Mouse (Mus musculus) frontal cortex, postnatal 36 days (tissue): Measurements from ENCODE around the gene Nrg3.
A peak's percentile ranks its signal among the peaks of the same experiment; 100 is the strongest.

Experiments
- DNase-seq, 2 experiments: peaks; one replicate each; pipeline ENCODE4 v3.0.0; 2022; ENCODE audit warnings: low spot score in 2 of 2

Nrg3 gene

DNA sequence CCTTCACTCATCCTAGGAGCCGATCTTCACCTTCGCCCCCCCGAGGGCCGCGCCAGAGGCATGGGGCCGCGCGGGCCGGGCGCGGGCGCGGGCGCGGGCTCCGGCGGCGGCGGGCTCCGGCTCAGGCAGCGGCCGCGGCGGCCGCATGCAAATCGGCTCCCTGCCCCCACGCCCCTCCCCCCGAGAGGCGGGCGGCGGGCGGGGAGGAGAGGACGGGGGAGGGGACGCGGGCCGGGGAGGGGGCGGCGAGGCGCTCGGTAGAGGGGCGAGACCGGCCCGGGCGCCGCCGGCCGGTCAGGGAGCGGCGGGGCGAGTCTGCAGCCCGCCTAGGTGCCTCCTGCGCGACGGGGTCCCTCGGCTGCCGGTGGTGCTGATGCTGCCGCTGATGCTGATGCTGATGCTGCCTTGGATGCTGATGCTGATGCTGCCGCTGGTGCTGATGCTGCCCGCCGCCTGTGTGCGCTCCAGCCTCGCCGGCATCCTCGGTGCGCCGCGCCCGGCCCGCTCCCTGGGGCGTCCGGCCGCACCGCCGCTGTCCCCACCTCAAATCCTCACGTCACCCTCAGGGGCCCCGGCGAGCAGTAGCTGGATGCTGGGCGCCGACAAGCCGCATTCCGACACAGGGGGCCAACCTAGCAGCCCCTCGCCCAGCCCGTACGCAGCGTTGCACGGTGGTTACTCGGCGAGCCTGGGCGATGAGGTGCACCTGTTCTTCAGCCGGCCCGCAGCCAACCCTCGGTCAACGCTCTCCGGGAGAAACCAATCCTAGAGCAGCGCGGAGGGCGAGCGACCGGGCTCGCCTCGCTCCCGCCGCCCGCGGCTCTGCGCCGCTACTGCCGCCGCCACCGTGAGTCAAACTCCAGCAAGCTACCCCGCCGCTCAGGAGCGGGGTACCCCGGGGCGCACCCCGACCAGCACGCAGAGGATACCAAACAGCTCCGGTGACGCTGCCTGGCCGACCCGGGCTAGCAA lies at the start of gene Nrg3:
TSS of gene Nrg3 (minus strand) at position 299 of the 972 bp plus-strand sequence.
- DNase-seq: peak; percentile 62 to 64

DNA sequence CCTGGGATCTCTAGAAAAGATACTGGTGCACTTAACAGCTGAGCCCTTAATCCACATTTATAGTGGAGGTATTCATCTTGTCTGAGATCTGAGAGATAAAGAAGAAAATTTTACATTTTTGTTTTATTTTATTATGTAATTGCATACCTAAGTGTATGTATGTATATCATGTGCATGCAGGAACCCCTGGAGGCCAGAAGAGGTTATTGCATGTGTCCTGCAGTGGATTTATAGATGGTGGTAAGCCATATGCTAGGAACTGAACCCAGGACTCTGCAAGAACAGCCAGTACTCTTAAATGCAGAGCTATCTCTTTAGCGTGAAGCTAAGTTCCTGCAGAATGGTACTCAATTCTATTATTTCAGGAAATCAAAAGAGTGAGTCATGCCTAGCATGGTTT lies 36.1 kb upstream of the Nrg3 start:
- no peak for DNase-seq

- peak; percentile 64 to 74 for DNase-seq
Observed at GRCm38 (mm10) chr14:39473771-39474211, 903 bp upstream of the Nrg3 start.

DNA sequence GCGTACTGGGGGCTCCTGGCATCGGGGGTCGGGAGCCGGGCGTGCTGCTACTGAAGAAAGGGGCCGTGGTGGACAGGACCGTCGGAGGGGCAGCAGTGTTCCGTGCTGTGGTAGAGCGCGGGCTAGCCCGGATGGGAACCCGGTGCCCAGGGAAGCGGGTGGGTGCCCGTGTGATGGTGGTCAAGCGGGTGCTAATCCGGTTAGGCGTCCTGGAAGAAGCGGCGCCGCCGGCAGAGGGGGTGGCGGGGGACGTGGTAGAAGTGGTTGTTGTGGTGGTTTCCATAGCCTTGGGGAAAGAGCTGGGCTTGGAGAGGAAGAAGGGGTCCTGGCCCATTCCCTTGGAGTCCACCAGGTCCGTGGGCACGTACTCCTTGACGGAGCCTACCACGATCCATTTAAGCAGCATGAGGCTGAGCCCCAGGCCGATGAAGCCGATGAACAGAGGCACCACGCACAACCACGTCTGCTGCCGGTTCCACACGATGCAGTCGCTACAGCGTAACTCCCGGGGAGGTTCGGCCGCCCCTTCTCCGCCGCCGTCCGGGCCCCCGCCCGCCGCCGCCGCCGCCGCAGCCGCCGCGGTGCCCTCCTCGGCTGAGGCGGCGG lies 639 bp downstream of the Nrg3 start:
- DNase-seq: peak; percentile 48 to 51

DNA sequence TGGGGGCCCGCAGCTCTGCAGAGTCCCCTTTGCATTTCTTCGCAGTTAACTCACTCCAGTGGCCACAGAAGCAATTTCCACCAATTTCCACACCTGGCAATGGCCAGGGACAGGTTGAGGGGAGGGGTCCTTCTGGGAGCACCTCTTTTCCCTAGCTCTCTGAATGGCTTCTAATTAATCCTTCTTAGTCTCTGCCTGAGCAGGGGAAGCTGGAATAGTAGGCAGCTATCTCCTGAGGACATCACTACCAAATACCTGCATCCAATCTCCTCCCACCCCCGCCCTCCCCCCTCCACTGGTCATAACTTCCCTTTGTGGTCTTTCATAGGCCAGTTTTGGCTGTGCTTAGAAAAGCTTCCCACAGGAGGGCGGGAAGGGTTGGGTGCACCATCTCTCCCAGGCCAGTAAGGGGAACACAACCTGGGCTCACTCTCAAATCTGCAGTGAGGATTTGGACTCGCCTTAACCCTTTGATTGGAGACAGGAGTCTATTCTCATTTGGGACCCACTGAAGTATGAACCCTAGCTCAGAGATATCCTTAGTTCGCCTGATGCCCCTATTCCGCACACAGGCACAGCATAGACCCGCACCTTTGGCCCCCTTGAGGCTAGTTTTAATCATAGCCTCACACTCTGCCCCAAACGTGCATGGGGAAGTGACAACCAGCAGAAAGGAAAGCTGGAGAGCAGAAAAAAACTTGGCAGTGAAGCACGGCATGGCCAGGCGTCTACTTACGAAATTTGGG lies 1.5 kb downstream of the Nrg3 start:
- DNase-seq: peak; percentile 20 to 42

DNA sequence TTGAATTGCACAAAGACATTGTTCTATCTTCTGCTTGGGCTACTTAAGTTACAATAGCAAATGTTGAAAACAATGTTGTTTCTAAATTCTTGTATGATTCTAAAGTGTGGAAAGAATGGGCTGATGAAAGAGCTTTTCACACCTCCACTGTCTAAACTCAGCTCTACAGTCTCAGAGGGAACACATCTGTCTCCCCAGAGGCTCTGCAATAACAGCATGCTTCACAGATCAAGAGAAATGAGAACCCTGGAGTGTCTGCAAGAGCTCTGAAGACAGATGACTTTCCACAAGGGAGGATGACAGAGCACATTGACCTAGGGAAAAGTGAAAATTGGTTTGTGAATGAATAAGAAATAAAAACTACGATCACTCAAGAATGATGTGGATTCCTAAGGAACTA lies 27.4 kb downstream of the Nrg3 start:
- no peak for DNase-seq

DNA sequence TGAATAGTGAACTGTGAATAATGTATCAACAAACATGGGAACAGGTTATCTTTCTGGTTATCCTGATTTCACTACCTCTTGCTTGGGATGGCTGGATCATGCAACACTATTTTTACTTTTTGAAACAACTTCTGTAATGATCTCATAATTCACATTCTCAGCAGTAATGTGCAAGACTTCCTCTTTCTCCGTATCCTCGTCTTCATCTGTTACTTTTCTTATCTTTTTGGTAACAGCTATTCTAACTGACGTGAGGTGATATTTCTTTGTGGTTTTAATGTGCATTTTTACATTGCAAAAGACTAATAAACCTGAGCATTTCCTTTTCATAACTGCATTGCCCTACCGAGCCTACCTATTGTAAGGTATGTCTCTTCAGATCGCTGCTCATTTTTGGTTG lies 44.4 kb downstream of the Nrg3 start:
- no peak for DNase-seq

DNA sequence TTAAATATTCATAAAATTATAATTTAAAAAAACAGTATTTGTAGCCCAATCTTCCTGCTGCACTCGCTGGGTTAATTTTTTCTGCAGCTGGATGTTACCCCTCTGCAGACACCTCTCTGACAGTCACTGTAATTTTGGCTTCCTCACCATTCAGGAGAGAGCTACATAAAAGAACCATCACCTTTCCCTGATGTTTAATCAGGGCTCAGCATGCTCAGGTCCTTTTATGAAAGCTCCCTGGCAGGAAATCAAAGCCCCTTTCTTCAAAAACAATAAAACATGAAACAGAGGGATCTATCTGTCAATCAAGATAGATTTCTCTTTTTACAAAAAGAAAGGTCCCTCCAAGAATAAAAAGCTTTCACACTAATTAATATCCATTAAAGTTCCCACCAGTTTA lies 51.0 kb downstream of the Nrg3 start:
- no peak for DNase-seq

DNA sequence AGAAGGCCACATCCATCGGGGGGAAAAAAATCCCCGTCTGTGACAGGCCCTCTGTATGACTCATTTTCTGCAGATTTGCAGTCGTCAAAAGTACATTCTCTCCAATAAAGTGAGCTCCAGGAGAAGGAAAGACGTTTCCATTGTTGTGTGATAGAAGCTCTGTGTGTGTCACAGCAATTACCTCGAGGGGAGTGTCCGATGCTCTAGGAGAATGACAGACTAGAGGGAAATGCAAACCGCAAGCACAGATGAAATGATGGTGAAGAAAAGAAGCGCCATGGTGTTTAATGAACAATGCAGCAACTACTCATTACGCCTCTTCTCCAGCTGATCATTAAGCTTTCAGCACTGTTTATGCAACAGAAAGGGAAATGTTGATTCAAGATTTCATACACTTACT lies 59.6 kb downstream of the Nrg3 start:
- no peak for DNase-seq

DNA sequence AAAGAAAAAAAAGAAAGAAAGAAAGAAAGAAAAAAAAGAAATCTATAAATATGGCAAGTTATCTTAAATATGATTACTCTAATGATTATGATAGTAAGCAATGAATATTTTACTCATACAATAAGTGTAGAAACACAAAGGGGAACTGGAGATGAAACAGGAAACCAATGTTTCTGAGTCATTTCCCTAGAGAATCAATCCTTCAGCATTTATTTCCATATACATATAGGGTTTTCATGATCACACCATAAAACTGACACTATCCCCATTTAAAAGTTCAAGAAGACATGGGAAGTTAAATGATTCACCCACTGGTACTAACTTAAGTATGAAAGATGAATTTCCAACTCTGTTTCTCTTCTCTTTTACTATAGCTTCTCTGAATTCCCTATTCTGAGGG lies 86.0 kb downstream of the Nrg3 start:
- no peak for DNase-seq

DNA sequence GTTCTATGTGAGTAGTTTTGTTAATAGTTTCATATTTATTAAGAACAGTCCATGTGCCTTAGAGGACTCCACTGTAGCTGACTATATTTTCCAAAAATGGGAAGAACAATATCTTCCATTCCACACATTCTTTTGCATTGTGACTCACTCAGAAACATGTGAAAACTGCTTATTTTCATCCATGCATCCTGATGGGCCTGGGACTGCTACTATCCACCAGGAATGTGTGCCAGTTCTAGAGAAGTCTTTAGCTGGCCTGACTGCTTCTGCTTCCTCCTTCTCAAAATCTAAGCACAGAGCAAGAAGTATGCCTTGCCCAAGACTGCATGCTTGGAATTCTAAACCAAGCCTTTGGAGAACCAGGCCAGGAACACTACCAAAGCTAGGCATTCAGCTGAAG lies 91.6 kb downstream of the Nrg3 start:
- no peak for DNase-seq

- DNase-seq: no peak
Observed at GRCm38 (mm10) chr14:39373220-39373619, 99.7 kb downstream of the Nrg3 start.

- DNase-seq: peak in 1 of 2 experiments; percentile 50
Observed at GRCm38 (mm10) chr14:39356251-39356650, 116.6 kb downstream of the Nrg3 start.

- no peak for DNase-seq
Observed at GRCm38 (mm10) chr14:39351979-39352737, 120.7 kb downstream of the Nrg3 start.

DNA sequence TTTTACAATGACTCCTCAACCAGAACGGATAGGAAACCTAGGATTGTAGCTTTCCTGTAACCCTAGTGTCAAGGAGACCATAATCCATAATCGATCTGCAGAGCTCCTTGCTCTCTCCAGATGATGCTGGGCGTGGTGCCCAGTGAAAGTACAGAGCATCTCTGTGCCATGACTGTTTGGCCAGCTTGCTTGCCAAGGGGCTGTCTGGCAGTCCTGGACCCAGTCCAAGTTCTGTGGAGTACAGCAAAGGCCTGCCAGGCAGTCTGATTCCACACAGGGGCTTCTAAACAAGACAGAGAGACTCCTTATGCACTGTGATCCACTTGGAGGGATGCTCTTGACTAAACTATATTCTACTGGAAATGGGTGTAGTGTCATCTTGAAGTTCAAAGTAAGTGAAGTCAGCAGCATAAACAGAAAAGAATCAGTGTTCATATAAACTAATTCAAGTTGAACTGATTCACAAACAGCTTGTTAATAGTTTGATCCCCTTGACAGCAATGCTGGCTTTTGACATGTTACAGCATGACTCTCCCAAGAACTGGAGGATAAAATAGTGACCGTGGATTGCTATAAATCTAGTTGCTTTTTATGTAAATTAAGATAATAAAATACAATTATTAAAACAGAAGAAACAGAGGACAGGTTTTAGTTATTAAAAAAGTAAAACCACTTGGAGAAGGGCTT lies 155.3 kb downstream of the Nrg3 start:
- DNase-seq: peak; percentile 41 to 65

DNA sequence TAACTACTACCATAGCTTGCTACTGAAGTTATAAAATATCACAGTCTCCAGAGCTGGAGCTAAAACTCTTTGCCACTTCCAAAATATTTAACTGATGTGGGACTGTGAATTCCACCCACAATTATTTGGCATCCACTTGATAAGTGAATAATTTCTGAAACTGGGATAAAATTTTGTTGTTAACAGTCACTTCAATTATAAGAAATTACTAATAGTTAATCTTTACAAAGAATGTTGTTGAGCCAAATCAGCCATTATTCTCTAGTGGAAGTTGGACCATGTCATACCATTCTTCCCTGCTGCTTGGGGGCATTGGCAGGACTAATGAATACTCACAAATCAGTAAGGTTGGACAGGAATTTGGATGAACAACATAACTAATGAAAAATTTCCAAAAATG lies 158.8 kb downstream of the Nrg3 start:
- no peak for DNase-seq

GRCm38 (mm10) chr14:39265121-39265520 lies 207.8 kb downstream of the Nrg3 start:
- DNase-seq: no peak

GRCm38 (mm10) chr14:39264422-39264821 lies 208.5 kb downstream of the Nrg3 start:
- DNase-seq: no peak

- DNase-seq: peak; percentile 27 to 36
Observed at GRCm38 (mm10) chr14:39261016-39261415, 211.9 kb downstream of the Nrg3 start.

DNA sequence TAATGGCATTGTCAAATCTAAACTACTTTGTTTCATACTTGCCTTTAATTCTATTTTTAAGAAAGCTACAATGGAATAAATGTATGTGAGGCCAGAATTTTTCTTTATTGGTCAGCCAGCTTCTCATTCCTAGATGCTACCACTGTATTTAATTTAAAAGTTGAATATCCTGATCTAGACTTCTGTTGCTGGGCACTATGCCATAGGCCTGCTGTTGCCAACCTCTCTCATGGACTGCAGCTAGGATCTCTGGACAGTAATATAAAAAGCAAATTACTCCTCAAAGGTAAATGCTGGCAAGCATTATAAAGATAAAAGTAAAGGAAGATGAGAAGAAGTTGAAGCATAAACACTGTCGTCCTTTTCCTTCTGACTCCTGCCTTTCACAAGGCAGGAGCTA lies 217.5 kb downstream of the Nrg3 start:
- no peak for DNase-seq

GRCm38 (mm10) chr14:39240267-39240666 lies 232.6 kb downstream of the Nrg3 start:
- DNase-seq: no peak
